Mouse (Mus musculus) midbrain, embryonic 12.5 days (tissue): ENCODE data around the gene Copz1. TPM values are rescaled to one million over a fixed set of nuclear protein-coding genes. Genes with fewer than 3 reads are reported as not detected.
"Not testable (repeated sequence)": the region's sequence is repeated elsewhere in the genome, so short reads cannot be mapped to it uniquely, and the experiment has no call there.

ENCODE experiments used
- ATAC-seq: fragments of 200-750 bp; cut with Nextera tagmentation; 2 replicates; pipeline ENCODE4 v1.8.0; 2017; ENCODE audit warnings: low read depth, moderate TSS enrichment, moderate library complexity; ENCODE audit not compliant: low FRiP score
- H3K27ac ChIP-seq: fragments of 300-500 bp; sonication (generic); replicated peaks from 2 replicates; pipeline ENCODE4 v1.5.1; 2016; ENCODE audit warnings: mild to moderate bottlenecking
- H3K27me3 ChIP-seq: fragments of 300-500 bp; sonication (generic); 2 replicates; pipeline ENCODE4 v1.6.1; 2016; ENCODE audit warnings: mild to moderate bottlenecking
- H3K36me3 ChIP-seq: fragments of 300-500 bp; sonication (generic); 2 replicates; pipeline ENCODE4 v1.6.1; 2016
- H3K4me1 ChIP-seq: fragments of 300-500 bp; sonication (generic); 2 replicates; pipeline ENCODE4 v1.6.1; 2016
- H3K4me2 ChIP-seq: fragments of 300-500 bp; sonication (generic); replicated peaks from 2 replicates; pipeline ENCODE4 v1.6.1; 2016; ENCODE audit warnings: mild to moderate bottlenecking, moderate library complexity
- H3K4me3 ChIP-seq: fragments of 300-500 bp; sonication (generic); 2 replicates; pipeline ENCODE4 v1.5.1; 2016; ENCODE audit warnings: mild to moderate bottlenecking
- H3K9ac ChIP-seq: fragments of 300-500 bp; sonication (generic); replicated peaks from 2 replicates; pipeline ENCODE4 v1.6.1; 2016; ENCODE audit warnings: mild to moderate bottlenecking, moderate library complexity
- H3K9me3 ChIP-seq: fragments of 300-500 bp; sonication (generic); 2 replicates; pipeline ENCODE4 v1.6.1; 2016; ENCODE audit warnings: mild to moderate bottlenecking
- WGBS: fragments of 180-500 bp; shearing (Covaris S2); methylation state at CpG from one replicate; pipeline ENCODE4 v1.1.7; 2016; 5-methylcytosine and 5-hydroxymethylcytosine counted together
- polyA plus RNA-seq: library from polyadenylated mRNA; unstranded; fragments of >200 nt; fragmentation: Nextera tagmentation; extraction: Ambion mirVana; gene quantifications from 2 replicates; pipeline ENCODE4 v1.2.1, GENCODE M21; 2016

The Copz1 gene
- polyA plus RNA-seq, 1 experiment from 2014 or later = 235 TPM

DNA sequence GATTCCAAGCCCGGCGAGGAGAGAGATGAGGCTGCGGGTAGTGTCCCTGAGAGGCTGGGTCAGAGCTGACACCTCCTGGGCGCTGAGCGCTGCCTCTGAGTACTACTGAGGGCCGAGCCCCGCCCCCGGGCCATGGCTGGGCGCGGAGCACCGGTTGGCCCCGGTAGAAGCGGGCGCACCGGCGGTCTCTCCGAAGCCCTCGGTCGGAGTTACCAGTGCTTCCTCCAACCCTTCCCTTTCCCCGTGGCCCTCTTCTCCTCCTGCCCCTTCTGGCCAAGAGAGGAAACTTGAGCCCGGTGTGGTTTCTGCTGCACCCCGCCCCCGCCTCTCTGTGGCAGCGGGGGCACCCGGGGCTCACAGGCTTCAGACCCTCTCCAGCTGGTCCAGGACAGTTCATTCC, 17.3 kb upstream of the Copz1 start:
- no peaks in the 10 kb centered on the region for H3K36me3 ChIP-seq
- H3K4me3 ChIP-seq = peak overlapping the region; percentile 39
- peak; percentile 59 for ATAC-seq
- 1% methylated on average over 25 of the region's 25 CpGs for WGBS
- no peaks in the 10 kb centered on the region for H3K9me3 ChIP-seq
- H3K4me1 ChIP-seq = peaks cover 18% of the 10 kb centered on the region
- peak overlapping the region; percentile 60 for H3K9ac ChIP-seq
- peaks cover 25% of the 10 kb centered on the region for H3K27me3 ChIP-seq
- no peak overlapping the region for H3K27ac ChIP-seq
- peak overlapping the region; percentile 77 for H3K4me2 ChIP-seq

DNA sequence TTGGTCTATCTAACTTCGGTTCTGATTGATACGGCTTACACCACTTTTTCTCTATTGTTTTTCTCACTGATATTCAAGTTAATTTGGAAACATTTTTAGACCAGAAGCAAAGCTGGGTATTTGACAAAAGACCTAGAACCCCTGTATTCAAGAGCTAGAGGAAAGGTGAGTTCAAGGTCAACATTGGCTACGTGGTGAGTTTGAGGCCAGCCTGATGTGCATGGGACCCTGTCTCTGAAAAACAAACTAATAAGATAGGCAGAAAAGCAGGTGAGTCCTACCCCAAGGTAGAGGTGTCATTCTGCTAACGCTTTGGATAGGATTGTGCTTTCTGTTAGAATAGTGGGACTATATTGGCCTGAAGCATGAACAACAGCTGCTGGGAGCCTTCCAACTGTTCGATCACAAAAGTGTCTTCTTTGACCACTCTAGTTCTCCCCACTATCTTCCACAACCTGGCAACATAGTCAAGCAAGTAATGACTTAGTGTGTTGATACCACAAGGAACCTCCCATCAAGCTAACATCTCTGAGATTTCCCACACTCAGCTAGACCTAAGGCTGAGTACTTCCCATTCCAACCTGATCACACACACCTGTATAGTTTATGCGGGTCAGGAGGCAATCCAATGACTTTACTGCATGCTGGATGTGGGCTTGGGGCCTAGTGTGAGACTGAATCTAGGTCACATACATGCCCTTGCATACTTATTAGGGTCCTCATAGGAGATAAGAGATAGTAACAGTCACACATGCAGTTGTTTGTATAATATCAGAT, 16.1 kb upstream of the Copz1 start:
- Histone ChIP-seq H3K4me2 (no peak overlapping the region), H3K9me3 (no peaks in the 10 kb centered on the region), H3K9ac (no peak overlapping the region), H3K4me1 (peaks cover 15% of the 10 kb centered on the region), H3K27ac (no peak overlapping the region), H3K27me3 (peaks cover 25% of the 10 kb centered on the region), H3K4me3 (no peak overlapping the region), H3K36me3 (no peaks in the 10 kb centered on the region)
- ATAC-seq = no peak
- 93% methylated on average over 6 of the region's 6 CpGs for WGBS

DNA sequence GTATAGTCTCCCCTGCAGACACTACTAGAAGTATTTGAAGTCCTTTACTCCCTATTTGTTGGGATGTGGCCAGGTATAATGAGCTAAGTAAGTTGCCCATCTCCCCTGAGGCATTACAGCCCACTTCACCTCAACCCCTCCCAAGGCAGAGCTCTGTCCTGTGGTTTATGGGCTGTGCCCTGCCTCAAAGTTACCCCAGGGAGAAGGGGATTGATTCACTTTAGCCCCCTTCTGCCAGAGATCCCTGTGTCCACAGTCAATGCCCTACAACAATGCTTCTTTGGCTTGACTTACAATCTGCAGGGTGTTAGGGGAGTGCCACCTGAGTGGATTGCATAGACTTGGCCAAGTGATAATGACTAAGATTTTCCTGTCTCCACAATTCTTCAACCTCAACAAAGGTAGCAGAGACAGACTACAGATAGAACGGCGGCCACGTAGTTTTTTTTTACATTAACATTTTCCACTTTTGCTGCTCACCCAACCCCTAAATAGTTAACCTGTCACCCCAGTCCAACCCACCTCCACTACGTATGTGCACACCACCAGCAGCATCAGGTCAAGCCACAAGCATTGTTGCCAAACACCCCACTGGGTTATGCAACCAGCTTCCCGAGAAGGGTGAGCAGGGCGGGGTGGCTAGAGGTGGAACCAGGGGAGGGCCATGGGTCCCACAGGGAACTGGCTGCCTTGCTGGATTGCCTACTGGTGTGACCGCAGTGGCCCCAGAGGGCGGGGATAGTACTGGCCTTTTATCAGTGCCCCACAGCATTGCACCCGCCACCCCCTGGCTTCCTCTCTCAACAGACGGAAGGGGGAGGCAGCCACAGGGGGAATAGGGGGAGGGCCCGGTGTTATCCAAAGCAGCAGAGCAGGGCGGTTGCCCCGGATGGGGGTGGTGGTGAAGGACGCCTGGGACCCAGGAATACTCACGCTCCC, 14.5 kb upstream of the Copz1 start, which contains the start of gene Nfe2:
Gene Nfe2, minus strand, starts transcription at position 614 of the 939 bp plus-strand sequence.
- Histone ChIP-seq H3K36me3 (no peaks in the 10 kb centered on the region), H3K4me3 (no peak within 1 kb of the TSS), H3K9ac (no peak within 1 kb of the TSS), H3K9me3 (no peaks in the 10 kb centered on the region), H3K27me3 (peaks cover 25% of the 10 kb centered on the region), H3K27ac (no peak within 1 kb of the TSS), H3K4me2 (0 out of 2 replicates have a peak within 1 kb of the TSS, but pooled peaks have one; percentile 0), H3K4me1 (peaks cover 15% of the 10 kb centered on the region)
- WGBS = 15% methylated on average over 15 of the region's 15 CpGs
- ATAC-seq = no peak

DNA sequence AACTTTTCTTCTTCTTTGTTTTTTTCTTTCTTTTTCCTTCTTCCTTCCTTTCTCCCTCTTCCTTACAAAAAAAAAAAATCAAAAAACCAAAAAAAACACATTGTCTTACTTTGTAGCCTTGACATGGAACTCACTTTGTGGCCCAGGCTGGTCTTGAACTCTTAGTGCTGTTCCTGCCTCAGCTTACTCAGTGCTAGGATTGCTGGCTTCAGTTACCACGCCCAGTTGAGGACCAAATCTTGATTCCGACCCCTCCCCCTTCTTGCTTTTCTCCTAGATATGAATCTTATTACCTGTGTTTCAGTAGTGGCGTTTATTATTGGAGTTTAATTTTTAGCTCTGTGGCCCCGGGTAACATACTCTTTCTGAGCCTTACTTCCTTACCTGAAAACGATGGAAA, 13.4 kb upstream of the Copz1 start:
- no peak overlapping the region for H3K9ac ChIP-seq
- H3K36me3 ChIP-seq = no peaks in the 10 kb centered on the region
- 84% methylated on average over 5 of the region's 5 CpGs for WGBS
- H3K27me3 ChIP-seq = peaks cover 25% of the 10 kb centered on the region
- no peak for ATAC-seq
- H3K4me1 ChIP-seq = peaks cover 15% of the 10 kb centered on the region
- no peak overlapping the region for H3K4me3 ChIP-seq
- H3K27ac ChIP-seq = no peak overlapping the region
- no peak overlapping the region for H3K4me2 ChIP-seq
- no peaks in the 10 kb centered on the region for H3K9me3 ChIP-seq

DNA sequence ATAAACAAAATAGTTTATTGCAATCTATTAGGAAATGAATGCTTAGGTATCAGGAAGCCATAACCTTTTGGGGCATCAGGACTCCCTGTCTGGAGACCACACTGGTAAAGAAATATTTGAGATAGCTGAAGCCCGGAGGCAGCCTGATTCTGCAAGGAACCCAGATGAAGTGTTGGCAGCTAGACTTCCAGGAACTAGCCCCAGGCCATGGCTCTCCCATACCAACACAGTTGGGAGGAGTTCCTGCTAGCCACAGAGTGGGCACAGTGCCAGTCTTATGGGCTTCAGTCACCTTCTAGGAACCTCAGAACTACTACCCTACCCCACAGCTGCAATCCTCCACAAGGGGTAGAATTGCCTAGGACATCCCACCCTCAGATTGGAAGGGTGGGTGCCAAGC, 12.5 kb upstream of the Copz1 start:
- no peak overlapping the region for H3K4me3 ChIP-seq
- no peaks in the 10 kb centered on the region for H3K9me3 ChIP-seq
- peaks cover 11% of the 10 kb centered on the region for H3K4me1 ChIP-seq
- H3K27ac ChIP-seq = no peak overlapping the region
- H3K4me2 ChIP-seq = no peak overlapping the region
- no peak for ATAC-seq
- WGBS = 96% methylated on average over 1 of the region's 1 CpGs
- no peaks in the 10 kb centered on the region for H3K36me3 ChIP-seq
- no peak overlapping the region for H3K9ac ChIP-seq
- H3K27me3 ChIP-seq = peaks cover 18% of the 10 kb centered on the region

DNA sequence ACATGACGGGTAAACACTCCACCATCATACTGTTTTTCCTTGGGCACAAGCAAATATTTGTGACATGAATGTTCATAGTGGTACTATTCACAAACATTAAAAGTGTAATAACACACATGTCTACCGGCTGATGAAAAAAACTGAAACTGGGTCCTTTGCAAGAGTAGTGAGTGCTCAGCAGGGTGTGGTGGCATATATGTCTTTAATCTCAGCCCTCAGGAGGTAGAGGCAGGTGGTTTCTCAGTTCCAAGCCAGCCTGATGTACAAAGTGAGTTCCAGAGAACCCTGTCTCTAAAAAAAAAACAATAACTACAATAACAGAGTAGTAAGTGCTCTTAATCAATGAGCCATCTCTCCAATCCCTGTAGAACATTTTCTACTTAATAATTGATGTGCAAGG, 7.7 kb upstream of the Copz1 start:
- WGBS = 90% methylated on average over 2 of the region's 2 CpGs

GRCm38 (mm10) chr15:103268903-103269302, 3.6 kb upstream of the Copz1 start:
- Histone ChIP-seq H3K4me1 (peaks cover 8% of the 10 kb centered on the region), H3K9me3 (no peaks in the 10 kb centered on the region), H3K4me2 (no peak overlapping the region), H3K9ac (no peak overlapping the region), H3K36me3 (no peaks in the 10 kb centered on the region), H3K27me3 (no peaks in the 10 kb centered on the region), H3K27ac (no peak overlapping the region), H3K4me3 (no peak overlapping the region)
- ATAC-seq = no peak
- 86% methylated on average over 4 of the region's 4 CpGs for WGBS

More for the DNA sequence above, 7.7 kb upstream of the Copz1 start:
- no peaks in the 10 kb centered on the region for H3K4me1 ChIP-seq
- H3K27me3 ChIP-seq = no peaks in the 10 kb centered on the region
- no peak overlapping the region for H3K27ac ChIP-seq
- H3K4me3 ChIP-seq = no peak overlapping the region
- no peaks in the 10 kb centered on the region for H3K36me3 ChIP-seq
- ATAC-seq = no peak
- H3K9ac ChIP-seq = no peak overlapping the region
- H3K9me3 ChIP-seq = no peaks in the 10 kb centered on the region
- H3K4me2 ChIP-seq = no peak overlapping the region

- 92% methylated on average over 3 of the region's 3 CpGs for WGBS
- not testable (repeated sequence) for H3K9me3 ChIP-seq
Measured at GRCm38 (mm10) chr15:103275943-103276342, 3.4 kb downstream of the Copz1 start.

DNA sequence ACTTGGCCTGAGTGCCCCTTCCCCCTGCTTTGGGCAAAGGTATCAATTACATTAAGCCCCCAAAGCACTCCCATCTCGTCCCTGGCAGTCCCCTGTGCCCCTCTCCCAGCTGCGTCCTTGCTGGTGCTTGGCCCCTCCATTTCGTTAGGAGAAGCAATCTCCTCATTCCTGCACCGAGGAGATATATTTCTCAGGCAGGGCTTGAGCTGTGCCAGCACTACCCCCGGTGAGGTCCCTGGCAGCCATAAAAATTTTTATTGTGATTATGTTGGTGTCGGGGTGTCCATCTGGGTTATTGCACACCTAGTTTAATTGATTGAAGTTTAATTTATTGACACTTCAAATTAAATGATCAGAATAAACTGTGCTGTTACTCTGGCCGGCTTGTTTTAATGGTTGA, 5.4 kb downstream of the Copz1 start:
- Histone ChIP-seq H3K4me3 (no peak overlapping the region), H3K4me2 (no peak overlapping the region), H3K9me3 (no peaks in the 10 kb centered on the region), H3K4me1 (peaks cover 15% of the 10 kb centered on the region), H3K27ac (no peak overlapping the region), H3K36me3 (no peaks in the 10 kb centered on the region), H3K9ac (no peak overlapping the region), H3K27me3 (no peaks in the 10 kb centered on the region)
- 80% methylated on average over 7 of the region's 7 CpGs for WGBS
- no peak for ATAC-seq

More at GRCm38 (mm10) chr15:103275943-103276342, 3.4 kb downstream of the Copz1 start:
- not testable (repeated sequence) for ATAC-seq, H3K27ac ChIP-seq, H3K4me2 ChIP-seq, H3K4me3 ChIP-seq, H3K9ac ChIP-seq, H3K27me3 ChIP-seq, H3K36me3 ChIP-seq
- peaks cover 15% of the 10 kb centered on the region for H3K4me1 ChIP-seq

DNA sequence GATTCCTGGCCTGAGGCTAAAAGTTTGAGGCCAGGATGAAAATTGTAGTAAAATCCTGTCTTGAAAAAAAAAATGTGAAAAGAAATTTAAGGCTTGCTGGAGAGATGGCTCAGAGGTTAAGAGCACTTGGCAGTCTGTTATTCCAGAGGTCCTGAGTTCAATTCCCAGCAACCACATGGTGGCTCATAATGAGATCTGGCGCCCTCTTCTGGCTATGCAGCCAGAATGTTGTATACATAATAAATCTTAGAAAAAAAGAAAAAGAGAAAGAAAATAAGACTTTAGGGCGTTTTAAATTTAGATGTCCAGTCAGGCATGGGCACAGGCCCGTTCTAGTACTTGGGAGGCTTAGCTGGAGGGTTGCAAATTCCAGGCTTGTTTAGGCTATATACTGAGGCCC, 7.2 kb downstream of the Copz1 start:
- Histone ChIP-seq H3K27ac (no peak overlapping the region), H3K27me3 (no peaks in the 10 kb centered on the region), H3K9me3 (no peaks in the 10 kb centered on the region), H3K4me2 (no peak overlapping the region), H3K9ac (no peak overlapping the region), H3K4me1 (peaks cover 3% of the 10 kb centered on the region), H3K36me3 (no peaks in the 10 kb centered on the region), H3K4me3 (no peak overlapping the region)
- ATAC-seq = no peak
- 64% methylated on average over 3 of the region's 3 CpGs for WGBS

DNA sequence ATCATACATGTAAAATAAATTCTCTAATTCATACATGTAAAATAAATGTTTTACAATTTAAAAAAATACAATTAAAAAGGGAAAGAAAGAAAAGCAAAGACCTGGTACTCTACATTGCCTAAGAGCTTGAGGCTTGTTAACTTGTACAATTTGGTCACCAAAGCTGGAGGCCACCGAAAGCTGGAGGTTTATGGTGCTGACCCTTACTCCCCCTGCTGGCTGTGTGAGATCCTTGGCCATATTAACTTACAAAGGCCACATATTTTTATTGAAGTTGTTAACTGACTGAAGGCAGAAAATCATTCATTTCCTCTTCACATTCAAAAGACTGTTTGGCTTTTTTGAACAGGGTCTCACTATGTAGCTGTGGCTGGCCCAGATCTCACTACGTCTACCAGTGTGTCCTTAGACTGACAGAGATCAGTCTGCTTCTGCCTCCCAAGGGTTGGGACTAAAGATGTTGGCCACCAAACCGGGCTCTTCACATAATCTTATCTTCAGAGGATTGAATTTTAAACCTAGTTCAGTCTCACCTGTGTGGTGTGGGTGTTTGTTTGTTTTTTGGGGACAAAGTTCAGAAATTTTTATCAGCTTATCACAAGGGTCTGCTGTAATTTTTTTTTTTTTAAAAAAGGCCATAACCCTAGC, 8.4 kb downstream of the Copz1 start:
- no peak for ATAC-seq
- 81% methylated on average over 3 of the region's 3 CpGs for WGBS

More for the DNA sequence above, 8.4 kb downstream of the Copz1 start:
- no peak overlapping the region for H3K27ac ChIP-seq
- no peaks in the 10 kb centered on the region for H3K36me3 ChIP-seq
- H3K4me1 ChIP-seq = peaks cover 15% of the 10 kb centered on the region
- no peaks in the 10 kb centered on the region for H3K27me3 ChIP-seq
- H3K4me3 ChIP-seq = no peak overlapping the region
- no peaks in the 10 kb centered on the region for H3K9me3 ChIP-seq
- H3K4me2 ChIP-seq = no peak overlapping the region
- no peak overlapping the region for H3K9ac ChIP-seq
